Mouse (Mus musculus): ENCODE measurements around the gene Insig2. TPM values are rescaled to one million over a fixed set of nuclear protein-coding genes. Genes with fewer than 3 reads are reported as not detected.

Gene Insig2
- polyA plus RNA-seq (2012; rRNA removed): 64.7 and 80.3 TPM in 2 replicates

DNA sequence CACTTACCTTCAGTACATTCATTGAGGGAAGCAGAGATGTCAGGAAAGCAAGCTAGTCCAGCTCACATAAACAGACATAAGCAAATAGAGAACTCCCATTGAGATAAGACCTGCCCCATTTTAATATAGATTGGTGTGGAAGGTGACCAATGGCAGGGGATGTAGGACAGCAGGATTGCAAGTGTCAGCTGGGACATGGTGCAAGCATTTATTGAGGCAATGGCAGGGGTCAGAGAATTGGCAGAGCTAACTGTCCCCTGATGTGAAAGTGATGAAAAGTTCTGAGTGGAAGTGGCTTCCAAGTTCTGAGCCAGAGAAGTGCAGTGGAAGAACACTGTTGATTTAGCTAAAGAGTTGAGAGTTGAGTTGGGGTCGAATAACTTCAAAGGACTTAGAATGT is at the start of gene Insig2:
Insig2 (minus strand) TSS at position 105 of the 400 bp plus-strand sequence.
- Histone ChIP-seq H3K27me3 (ENCODE audit: control insufficient read depth, insufficient read depth, low read length) (no peaks in the 10 kb centered on the region), H3K36me3 (ENCODE audit: control insufficient read depth, insufficient read depth, low read length) (no peaks in the 10 kb centered on the region), H3K27ac (ENCODE audit: control insufficient read depth, insufficient read depth, low read depth, low read length) (no peak within 1 kb of the TSS), H3K4me3 (ENCODE audit: control insufficient read depth, low read depth, low read length) (no peak within 1 kb of the TSS), H3K4me1 (ENCODE audit: control insufficient read depth, insufficient read depth, low read length) (no peaks in the 10 kb centered on the region)
- TF ChIP-seq POLR2A (IDR thresholded peaks at IDR 0.05; ENCODE audit: control insufficient read depth, low read depth, low read length) (no peak), CTCF (IDR thresholded peaks at IDR 0.05; ENCODE audit: control insufficient read depth, insufficient read depth, insufficient replicate concordance, low read depth, low read length) (no peak)

DNA sequence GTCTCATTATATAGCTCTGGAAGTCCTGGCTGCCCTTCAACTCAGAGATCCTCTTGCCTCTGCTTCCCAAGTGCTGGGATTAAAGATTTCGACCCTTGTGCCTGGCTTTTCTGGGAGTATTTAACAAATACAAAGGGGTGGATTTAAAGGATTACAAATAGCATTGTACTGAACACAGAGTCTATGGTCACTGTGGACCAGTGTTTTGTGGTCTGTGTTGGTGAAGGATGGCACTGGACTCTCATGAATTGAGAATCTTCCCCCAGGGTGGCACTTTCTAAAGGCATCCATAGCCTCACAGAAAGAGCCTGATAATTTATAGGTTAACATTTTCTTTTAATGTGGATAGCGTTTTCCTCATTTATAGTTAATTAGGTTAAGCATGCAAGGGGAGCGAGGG is 49.2 kb upstream of the Insig2 start:
- no peaks in the 10 kb centered on the region for H3K4me1 ChIP-seq (ENCODE audit: control insufficient read depth, insufficient read depth, low read length)

DNA sequence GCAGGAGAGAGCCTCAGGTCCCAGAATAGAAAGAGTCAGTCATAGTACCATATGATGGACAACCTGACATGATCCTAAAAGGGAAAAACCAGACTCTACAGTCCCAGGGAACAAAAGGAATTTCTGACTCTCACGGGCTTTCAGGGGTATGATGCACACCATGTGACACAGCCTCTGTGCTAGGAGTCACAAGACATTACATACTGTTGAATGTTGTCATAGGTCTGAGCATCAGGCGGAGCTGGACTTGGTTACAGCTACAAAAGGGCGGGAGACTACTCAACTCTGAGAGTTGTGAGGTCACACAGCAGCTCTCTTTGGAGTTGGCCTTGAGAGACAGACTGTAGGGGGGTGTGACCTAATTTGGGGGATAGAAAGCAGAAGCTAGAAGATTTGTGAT is 47.6 kb upstream of the Insig2 start:
- H3K36me3 ChIP-seq (ENCODE audit: control insufficient read depth, insufficient read depth, low read length): no peaks in the 10 kb centered on the region
- H3K27me3 ChIP-seq (ENCODE audit: control insufficient read depth, insufficient read depth, low read length): no peaks in the 10 kb centered on the region
- H3K4me1 ChIP-seq (ENCODE audit: control insufficient read depth, insufficient read depth, low read length): no peaks in the 10 kb centered on the region
- no peak overlapping the region for H3K4me3 ChIP-seq (ENCODE audit: control insufficient read depth, low read depth, low read length)
- H3K27ac ChIP-seq (ENCODE audit: control insufficient read depth, insufficient read depth, low read depth, low read length): no peak overlapping the region
- TF ChIP-seq CTCF (IDR thresholded peaks at IDR 0.05; ENCODE audit: control insufficient read depth, insufficient read depth, insufficient replicate concordance, low read depth, low read length): no peak
- TF ChIP-seq POLR2A (IDR thresholded peaks at IDR 0.05; ENCODE audit: control insufficient read depth, low read depth, low read length): no peak

More for the DNA sequence above, 49.2 kb upstream of the Insig2 start:
- no peak overlapping the region for H3K4me3 ChIP-seq (ENCODE audit: control insufficient read depth, low read depth, low read length)
- H3K27ac ChIP-seq (ENCODE audit: control insufficient read depth, insufficient read depth, low read depth, low read length): no peak overlapping the region
- H3K36me3 ChIP-seq (ENCODE audit: control insufficient read depth, insufficient read depth, low read length): no peaks in the 10 kb centered on the region
- TF ChIP-seq CTCF (IDR thresholded peaks at IDR 0.05; ENCODE audit: control insufficient read depth, insufficient read depth, insufficient replicate concordance, low read depth, low read length) (no peak), POLR2A (IDR thresholded peaks at IDR 0.05; ENCODE audit: control insufficient read depth, low read depth, low read length) (no peak)
- H3K27me3 ChIP-seq (ENCODE audit: control insufficient read depth, insufficient read depth, low read length): no peaks in the 10 kb centered on the region

DNA sequence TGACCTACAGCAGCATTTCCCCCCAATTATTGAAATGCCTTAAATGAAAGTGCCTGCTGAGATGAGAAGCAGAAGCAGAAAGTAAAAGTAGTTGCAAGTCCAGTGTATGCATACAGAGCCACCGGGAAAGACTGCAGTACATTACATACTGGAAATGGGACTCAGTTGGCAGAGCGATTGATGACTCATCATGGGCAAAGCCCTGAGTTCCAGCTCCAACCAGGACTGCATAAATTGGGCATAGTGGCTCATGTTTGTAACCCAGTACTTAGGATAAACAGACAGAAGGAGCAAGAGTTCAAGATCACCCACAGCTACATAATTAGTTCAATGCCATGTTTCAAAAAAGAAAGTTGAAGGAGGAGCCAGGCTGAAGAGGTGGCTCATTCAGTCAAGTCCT is 45.5 kb upstream of the Insig2 start:
- Histone ChIP-seq H3K27ac (ENCODE audit: control insufficient read depth, insufficient read depth, low read depth, low read length) (no peak overlapping the region), H3K4me1 (ENCODE audit: control insufficient read depth, insufficient read depth, low read length) (no peaks in the 10 kb centered on the region), H3K4me3 (ENCODE audit: control insufficient read depth, low read depth, low read length) (no peak overlapping the region), H3K36me3 (ENCODE audit: control insufficient read depth, insufficient read depth, low read length) (no peaks in the 10 kb centered on the region), H3K27me3 (ENCODE audit: control insufficient read depth, insufficient read depth, low read length) (no peaks in the 10 kb centered on the region)
- TF ChIP-seq POLR2A (IDR thresholded peaks at IDR 0.05; ENCODE audit: control insufficient read depth, low read depth, low read length) (no peak), CTCF (IDR thresholded peaks at IDR 0.05; ENCODE audit: control insufficient read depth, insufficient read depth, insufficient replicate concordance, low read depth, low read length) (no peak)

DNA sequence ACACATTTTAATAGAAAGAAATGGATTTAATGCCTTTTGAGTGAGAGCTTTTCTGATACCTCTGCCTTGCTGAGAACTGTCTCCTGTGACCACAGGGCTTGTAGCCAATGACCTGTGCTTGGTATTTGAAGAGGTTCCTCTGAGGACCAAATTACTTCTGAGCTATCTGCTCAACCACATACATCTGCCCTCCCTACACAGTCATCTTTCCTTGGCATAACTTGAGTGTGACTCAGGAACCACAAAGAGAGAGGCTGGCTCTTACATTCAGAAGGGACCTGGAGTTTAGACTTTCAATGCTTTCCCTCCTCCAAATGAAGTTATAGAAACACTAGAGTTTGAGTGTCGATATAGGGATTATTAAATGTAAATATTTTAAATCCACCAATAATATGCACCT is 45.0 kb upstream of the Insig2 start:
- no peak overlapping the region for H3K27ac ChIP-seq (ENCODE audit: control insufficient read depth, insufficient read depth, low read depth, low read length)
- TF ChIP-seq POLR2A (IDR thresholded peaks at IDR 0.05; ENCODE audit: control insufficient read depth, low read depth, low read length): no peak
- TF ChIP-seq CTCF (IDR thresholded peaks at IDR 0.05; ENCODE audit: control insufficient read depth, insufficient read depth, insufficient replicate concordance, low read depth, low read length): no peak
- H3K27me3 ChIP-seq (ENCODE audit: control insufficient read depth, insufficient read depth, low read length): no peaks in the 10 kb centered on the region
- no peaks in the 10 kb centered on the region for H3K4me1 ChIP-seq (ENCODE audit: control insufficient read depth, insufficient read depth, low read length)
- H3K36me3 ChIP-seq (ENCODE audit: control insufficient read depth, insufficient read depth, low read length): no peaks in the 10 kb centered on the region
- no peak overlapping the region for H3K4me3 ChIP-seq (ENCODE audit: control insufficient read depth, low read depth, low read length)

DNA sequence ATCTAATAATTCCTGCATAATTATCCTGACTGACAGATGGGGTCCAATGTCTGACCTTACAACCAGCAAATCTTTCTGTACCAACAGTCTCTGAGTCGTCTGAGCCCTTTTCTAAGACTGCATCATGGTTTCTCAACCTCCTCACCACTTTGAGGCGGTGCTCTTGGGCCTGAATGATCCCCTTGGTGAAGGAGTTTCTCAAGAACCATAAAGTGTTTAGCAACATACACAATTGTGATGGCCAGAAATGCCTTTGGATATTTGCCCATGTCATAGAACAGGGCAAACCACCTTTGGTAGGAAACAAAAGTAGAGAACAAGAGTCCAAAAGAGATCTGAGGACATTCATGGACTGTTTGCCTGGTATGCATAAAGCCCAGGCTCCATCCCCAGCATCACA is 41.2 kb upstream of the Insig2 start:
- no peaks in the 10 kb centered on the region for H3K36me3 ChIP-seq (ENCODE audit: control insufficient read depth, insufficient read depth, low read length)
- no peak overlapping the region for H3K4me3 ChIP-seq (ENCODE audit: control insufficient read depth, low read depth, low read length)
- no peaks in the 10 kb centered on the region for H3K4me1 ChIP-seq (ENCODE audit: control insufficient read depth, insufficient read depth, low read length)
- no peak overlapping the region for H3K27ac ChIP-seq (ENCODE audit: control insufficient read depth, insufficient read depth, low read depth, low read length)
- TF ChIP-seq CTCF (IDR thresholded peaks at IDR 0.05; ENCODE audit: control insufficient read depth, insufficient read depth, insufficient replicate concordance, low read depth, low read length) (no peak), POLR2A (IDR thresholded peaks at IDR 0.05; ENCODE audit: control insufficient read depth, low read depth, low read length) (no peak)
- H3K27me3 ChIP-seq (ENCODE audit: control insufficient read depth, insufficient read depth, low read length): no peaks in the 10 kb centered on the region

DNA sequence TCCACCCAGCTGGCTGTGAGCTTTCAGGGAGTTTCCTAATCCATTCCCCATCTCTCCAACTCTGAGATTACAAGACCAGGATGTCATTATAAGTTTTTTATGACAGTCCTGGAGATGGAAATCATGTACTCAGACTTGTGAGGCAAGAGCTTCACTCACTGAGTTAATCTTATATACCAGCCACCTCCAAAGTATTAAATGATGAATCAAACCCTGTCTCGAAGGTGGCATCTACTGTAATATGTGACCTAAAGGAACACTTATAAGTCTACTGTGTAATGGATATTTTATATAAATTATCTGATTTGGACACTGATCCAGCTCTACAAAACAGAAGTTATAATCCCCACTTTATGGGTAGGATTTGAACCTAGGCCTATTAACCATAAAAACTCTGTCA is 40.3 kb upstream of the Insig2 start:
- H3K4me1 ChIP-seq (ENCODE audit: control insufficient read depth, insufficient read depth, low read length): no peaks in the 10 kb centered on the region
- H3K4me3 ChIP-seq (ENCODE audit: control insufficient read depth, low read depth, low read length): no peak overlapping the region
- no peak overlapping the region for H3K27ac ChIP-seq (ENCODE audit: control insufficient read depth, insufficient read depth, low read depth, low read length)
- H3K27me3 ChIP-seq (ENCODE audit: control insufficient read depth, insufficient read depth, low read length): no peaks in the 10 kb centered on the region
- TF ChIP-seq CTCF (IDR thresholded peaks at IDR 0.05; ENCODE audit: control insufficient read depth, insufficient read depth, insufficient replicate concordance, low read depth, low read length): no peak
- TF ChIP-seq POLR2A (IDR thresholded peaks at IDR 0.05; ENCODE audit: control insufficient read depth, low read depth, low read length): no peak
- H3K36me3 ChIP-seq (ENCODE audit: control insufficient read depth, insufficient read depth, low read length): no peaks in the 10 kb centered on the region

DNA sequence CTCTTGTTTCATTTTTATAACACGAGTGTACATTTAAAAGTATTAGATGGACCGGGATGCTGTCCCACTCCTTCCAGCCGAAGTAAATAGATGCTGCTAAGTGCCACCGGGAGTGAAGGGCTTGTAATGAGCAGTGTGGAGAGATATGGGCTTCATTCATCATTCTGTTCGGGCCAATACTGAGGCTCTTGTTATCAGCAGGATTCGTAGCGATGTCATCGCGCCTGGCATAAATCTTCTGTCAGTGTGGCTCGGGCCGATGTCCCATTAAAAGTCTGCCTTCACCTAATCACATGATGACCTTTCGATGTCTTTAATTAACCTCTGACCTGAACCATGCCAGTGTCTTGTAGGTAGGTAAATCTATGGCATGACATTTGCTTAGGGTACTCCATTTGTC is 39.1 kb upstream of the Insig2 start:
- no peak overlapping the region for H3K27ac ChIP-seq (ENCODE audit: control insufficient read depth, insufficient read depth, low read depth, low read length)
- H3K36me3 ChIP-seq (ENCODE audit: control insufficient read depth, insufficient read depth, low read length): no peaks in the 10 kb centered on the region
- no peaks in the 10 kb centered on the region for H3K4me1 ChIP-seq (ENCODE audit: control insufficient read depth, insufficient read depth, low read length)
- no peaks in the 10 kb centered on the region for H3K27me3 ChIP-seq (ENCODE audit: control insufficient read depth, insufficient read depth, low read length)
- TF ChIP-seq CTCF (IDR thresholded peaks at IDR 0.05; ENCODE audit: control insufficient read depth, insufficient read depth, insufficient replicate concordance, low read depth, low read length) (no peak), POLR2A (IDR thresholded peaks at IDR 0.05; ENCODE audit: control insufficient read depth, low read depth, low read length) (no peak)
- no peak overlapping the region for H3K4me3 ChIP-seq (ENCODE audit: control insufficient read depth, low read depth, low read length)
